Mouse (Mus musculus): ENCODE data around the gene Stn1. TPM values are rescaled to one million over a fixed set of nuclear protein-coding genes. Genes with fewer than 3 reads are reported as not detected.

Stn1 gene
- polyA plus RNA-seq, 1 experiment from 2014 or later: 55.5 TPM

DNA sequence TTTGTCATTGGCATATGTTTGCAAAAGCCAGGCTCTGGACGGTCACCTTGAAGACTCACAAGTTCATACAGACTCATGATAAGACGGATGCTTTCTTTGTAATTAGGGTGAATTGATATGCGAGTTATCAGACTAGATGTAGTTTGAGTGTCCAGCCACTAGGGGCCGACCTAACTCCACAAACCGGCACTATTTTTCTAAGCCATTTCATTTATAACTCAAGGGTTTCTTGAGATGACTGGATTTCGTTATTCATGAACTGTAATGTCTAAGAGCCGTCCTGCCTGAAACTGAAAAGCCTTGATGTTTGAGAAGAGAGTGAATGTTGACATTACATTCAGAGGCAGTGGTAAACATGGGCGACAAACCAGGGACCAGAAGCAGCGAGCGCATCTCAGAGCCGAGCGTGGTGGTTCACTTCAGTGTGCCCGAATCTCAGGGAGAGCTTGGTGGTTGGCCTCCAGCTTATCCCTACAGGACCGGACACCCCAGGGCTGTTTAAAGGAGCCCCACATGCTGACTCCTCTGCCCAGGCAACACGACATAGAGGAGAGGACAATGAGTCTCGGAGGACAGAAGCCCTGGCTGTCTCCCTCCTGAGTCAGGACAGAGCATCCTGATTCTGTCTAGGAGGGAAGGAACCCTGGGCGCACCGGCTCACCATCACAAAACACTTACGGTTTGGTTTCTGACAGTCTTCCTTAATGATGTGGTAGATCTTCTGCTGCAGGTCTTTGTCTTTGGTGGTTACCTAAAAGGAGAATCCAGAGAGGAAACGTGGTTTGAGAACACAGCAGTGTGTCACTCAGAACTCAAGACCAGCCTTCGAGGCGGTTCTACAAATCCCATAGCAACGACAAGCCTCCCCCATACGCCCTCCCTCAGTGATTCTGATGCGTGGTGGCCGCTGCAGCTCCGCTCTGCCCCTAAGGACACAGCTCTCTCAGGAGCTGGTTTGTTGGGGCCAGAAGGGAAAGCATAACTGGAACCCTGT, 29.9 kb downstream of the Stn1 start:
- ATAC-seq (ENCODE audit: low read depth): no peak

DNA sequence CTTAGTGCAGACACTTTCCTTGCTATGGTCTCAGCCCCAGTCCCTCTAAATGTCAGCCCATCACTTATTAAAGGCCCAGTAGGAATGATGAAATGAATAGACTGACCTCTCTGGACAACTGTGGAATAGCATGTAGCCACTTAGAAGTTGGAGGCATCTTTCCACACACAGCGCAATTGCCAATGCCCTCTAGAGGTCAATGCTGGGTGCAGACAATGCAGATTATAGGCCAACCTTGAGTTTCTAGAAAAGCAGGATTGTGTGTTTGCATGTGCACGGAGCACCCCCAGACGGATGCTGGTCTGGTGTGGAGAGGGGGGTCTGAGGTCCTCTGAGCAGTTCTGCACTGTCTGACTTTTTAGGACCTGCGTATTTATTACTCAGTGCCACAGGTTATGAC, 33.7 kb downstream of the Stn1 start:
- H3K36me3 ChIP-seq (ENCODE audit: control insufficient read depth, insufficient read depth, low read length): peaks cover 5% of the 10 kb centered on the region; the same call in 1 of the 2 replicates
- WGBS: 73% methylated on average over 4 of the region's 4 CpGs
- H3K4me2 ChIP-seq (ENCODE audit: low read depth, low read length): no peak overlapping the region
- no peak overlapping the region for H3K4me3 ChIP-seq (ENCODE audit: low read length)
- H3K9ac ChIP-seq (ENCODE audit: low read length): no peak overlapping the region
- H3K4me1 ChIP-seq (replicated peaks; ENCODE audit: control insufficient read depth, insufficient read depth, low read length): peaks cover 14% of the 10 kb centered on the region
- ATAC-seq (ENCODE audit: low read depth): no peak
- H3K9me3 ChIP-seq (ENCODE audit: control insufficient read depth, low read length): no peaks in the 10 kb centered on the region
- H3K27ac ChIP-seq (ENCODE audit: low read length): no peak overlapping the region
- no peaks in the 10 kb centered on the region for H3K27me3 ChIP-seq (ENCODE audit: control insufficient read depth, insufficient read depth, low read depth, low read length)

More for the DNA sequence above, 29.9 kb downstream of the Stn1 start:
- H3K4me2 ChIP-seq (ENCODE audit: low read depth, low read length): 0 out of 2 replicates have a peak overlapping the region, but pooled peaks have one; percentile 3
- peaks cover 33% of the 10 kb centered on the region for H3K4me1 ChIP-seq (replicated peaks; ENCODE audit: control insufficient read depth, insufficient read depth, low read length)
- H3K27ac ChIP-seq (ENCODE audit: low read length): peak overlapping the region; percentile 89
- WGBS: 43% methylated on average over 27 of the region's 27 CpGs
- H3K27me3 ChIP-seq (ENCODE audit: control insufficient read depth, insufficient read depth, low read depth, low read length): no peaks in the 10 kb centered on the region
- H3K36me3 ChIP-seq (ENCODE audit: control insufficient read depth, insufficient read depth, low read length): peaks cover 5% of the 10 kb centered on the region; the same call in 1 of the 2 replicates
- H3K9ac ChIP-seq (ENCODE audit: low read length): 0 out of 2 replicates have a peak overlapping the region, but pooled peaks have one; percentile 11
- no peak overlapping the region for H3K4me3 ChIP-seq (ENCODE audit: low read length)
- H3K9me3 ChIP-seq (ENCODE audit: control insufficient read depth, low read length): no peaks in the 10 kb centered on the region

DNA sequence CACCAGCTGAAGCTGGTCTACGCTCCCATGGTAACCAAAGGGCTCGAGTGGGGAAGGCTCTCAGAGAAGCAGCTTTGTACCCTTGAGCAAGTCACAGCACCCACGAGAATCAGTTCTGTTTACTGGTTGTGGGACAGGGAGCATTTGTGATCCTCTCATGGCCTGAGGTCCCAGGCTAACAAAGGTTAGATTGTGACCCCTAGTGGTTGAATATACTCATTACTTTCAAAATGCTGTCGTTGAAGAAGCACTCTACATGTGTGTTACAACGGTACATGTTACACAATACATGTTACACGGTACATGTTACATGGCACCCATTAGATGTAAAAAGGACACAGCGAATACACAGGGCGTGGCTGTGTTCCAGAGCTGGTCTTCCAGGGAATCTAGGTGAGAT, 34.7 kb downstream of the Stn1 start:
- Histone ChIP-seq H3K4me1 (replicated peaks; ENCODE audit: control insufficient read depth, insufficient read depth, low read length) (peaks cover 3% of the 10 kb centered on the region; the same call in 1 of the 2 replicates), H3K9ac (ENCODE audit: low read length) (no peak overlapping the region), H3K27me3 (ENCODE audit: control insufficient read depth, insufficient read depth, low read depth, low read length) (no peaks in the 10 kb centered on the region), H3K9me3 (ENCODE audit: control insufficient read depth, low read length) (no peaks in the 10 kb centered on the region), H3K4me2 (ENCODE audit: low read depth, low read length) (no peak overlapping the region), H3K36me3 (ENCODE audit: control insufficient read depth, insufficient read depth, low read length) (peaks cover 5% of the 10 kb centered on the region; the same call in 1 of the 2 replicates), H3K4me3 (ENCODE audit: low read length) (no peak overlapping the region), H3K27ac (ENCODE audit: low read length) (no peak overlapping the region)
- 71% methylated on average over 8 of the region's 8 CpGs for WGBS
- ATAC-seq (ENCODE audit: low read depth): no peak

DNA sequence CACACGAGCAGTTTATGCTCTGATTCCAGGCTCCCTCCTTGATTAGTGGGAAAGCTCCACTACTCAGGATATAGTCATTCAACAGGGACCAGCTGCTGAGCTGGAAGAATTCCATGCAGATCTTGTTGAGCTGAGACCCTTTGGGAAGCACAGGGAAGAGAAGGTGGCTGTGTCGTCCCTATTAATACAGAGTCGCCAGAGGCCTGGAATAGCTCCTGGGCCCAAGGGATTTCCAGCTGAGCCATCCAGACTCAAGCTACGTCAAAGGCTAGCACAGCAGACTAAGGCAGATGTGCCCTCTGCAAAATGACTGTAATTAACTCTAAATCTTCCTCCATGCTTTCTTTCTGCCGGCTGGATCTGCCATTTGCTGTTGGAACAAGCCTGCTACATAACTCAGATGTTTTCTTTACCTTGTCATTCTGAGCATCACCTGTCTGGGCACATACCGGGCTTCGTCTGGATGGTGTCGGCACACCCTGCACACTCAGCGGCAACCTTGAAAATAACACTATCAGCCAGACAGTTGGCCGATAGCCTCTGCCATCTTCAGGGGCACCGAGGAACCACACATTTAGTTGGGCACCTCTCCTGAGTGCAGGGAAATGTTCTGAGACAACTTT, 36.8 kb downstream of the Stn1 start:
- no peak overlapping the region for H3K4me2 ChIP-seq (ENCODE audit: low read depth, low read length)
- peaks cover 5% of the 10 kb centered on the region; the same call in 1 of the 2 replicates for H3K36me3 ChIP-seq (ENCODE audit: control insufficient read depth, insufficient read depth, low read length)
- no peak overlapping the region for H3K27ac ChIP-seq (ENCODE audit: low read length)
- no peaks in the 10 kb centered on the region for H3K9me3 ChIP-seq (ENCODE audit: control insufficient read depth, low read length)
- H3K4me1 ChIP-seq (replicated peaks; ENCODE audit: control insufficient read depth, insufficient read depth, low read length): no peaks in the 10 kb centered on the region
- no peak for ATAC-seq (ENCODE audit: low read depth)
- no peaks in the 10 kb centered on the region for H3K27me3 ChIP-seq (ENCODE audit: control insufficient read depth, insufficient read depth, low read depth, low read length)
- WGBS: 77% methylated on average over 11 of the region's 11 CpGs
- H3K4me3 ChIP-seq (ENCODE audit: low read length): no peak overlapping the region
- no peak overlapping the region for H3K9ac ChIP-seq (ENCODE audit: low read length)

DNA sequence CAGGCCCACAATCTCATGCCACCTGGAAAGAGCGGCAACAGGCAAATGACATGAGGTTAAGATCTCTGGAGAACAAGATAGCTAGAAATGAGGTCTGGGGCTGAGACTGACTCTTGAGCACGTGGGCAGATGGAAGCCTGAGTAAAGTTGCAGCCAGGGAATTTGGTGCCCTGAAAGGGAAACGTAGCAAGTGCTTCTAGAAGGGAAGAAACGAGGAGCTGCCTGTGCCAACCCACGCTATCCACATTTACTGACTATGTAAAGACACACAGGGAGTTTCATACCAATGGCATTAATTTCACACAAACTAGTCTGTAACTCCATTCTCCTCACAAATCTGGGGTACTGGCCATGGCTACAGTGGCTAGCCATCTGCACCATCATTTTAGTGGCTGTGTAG, 37.5 kb downstream of the Stn1 start:
- no peaks in the 10 kb centered on the region for H3K27me3 ChIP-seq (ENCODE audit: control insufficient read depth, insufficient read depth, low read depth, low read length)
- no peaks in the 10 kb centered on the region for H3K9me3 ChIP-seq (ENCODE audit: control insufficient read depth, low read length)
- no peak overlapping the region for H3K27ac ChIP-seq (ENCODE audit: low read length)
- no peak overlapping the region for H3K4me3 ChIP-seq (ENCODE audit: low read length)
- no peak for ATAC-seq (ENCODE audit: low read depth)
- no peaks in the 10 kb centered on the region for H3K4me1 ChIP-seq (replicated peaks; ENCODE audit: control insufficient read depth, insufficient read depth, low read length)
- 83% methylated on average over 5 of the region's 5 CpGs for whole genome bisulfite sequencing
- H3K9ac ChIP-seq (ENCODE audit: low read length): no peak overlapping the region
- no peak overlapping the region for H3K4me2 ChIP-seq (ENCODE audit: low read depth, low read length)
- peaks cover under 1% of the 10 kb centered on the region; the same call in 1 of the 2 replicates for H3K36me3 ChIP-seq (ENCODE audit: control insufficient read depth, insufficient read depth, low read length)

DNA sequence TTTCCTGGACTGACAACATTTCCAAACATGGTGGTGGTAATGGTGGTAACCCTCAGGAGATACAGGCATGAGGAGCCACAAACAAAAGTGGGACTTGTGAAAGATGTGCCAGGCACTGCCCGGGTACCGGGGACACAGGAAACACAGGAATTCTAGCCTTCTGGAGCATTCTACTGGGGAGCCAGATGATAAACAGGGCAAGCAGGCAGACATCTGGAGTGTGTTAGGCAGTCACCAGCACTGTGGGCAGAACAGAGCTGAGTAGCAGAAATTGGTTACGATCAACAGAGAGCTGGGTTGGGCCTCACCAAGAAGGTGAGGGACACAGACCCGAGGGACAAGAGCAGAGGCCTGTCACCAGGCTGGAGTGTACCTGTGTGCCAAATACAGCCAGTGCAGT, 38.4 kb downstream of the Stn1 start:
- WGBS: 50% methylated on average over 4 of the region's 4 CpGs
- Histone ChIP-seq H3K4me1 (replicated peaks; ENCODE audit: control insufficient read depth, insufficient read depth, low read length) (no peaks in the 10 kb centered on the region), H3K36me3 (ENCODE audit: control insufficient read depth, insufficient read depth, low read length) (no peaks in the 10 kb centered on the region), H3K27me3 (ENCODE audit: control insufficient read depth, insufficient read depth, low read depth, low read length) (no peaks in the 10 kb centered on the region), H3K4me2 (ENCODE audit: low read depth, low read length) (no peak overlapping the region), H3K9ac (ENCODE audit: low read length) (no peak overlapping the region), H3K9me3 (ENCODE audit: control insufficient read depth, low read length) (no peaks in the 10 kb centered on the region), H3K27ac (ENCODE audit: low read length) (no peak overlapping the region), H3K4me3 (ENCODE audit: low read length) (no peak overlapping the region)
- no peak for ATAC-seq (ENCODE audit: low read depth)

DNA sequence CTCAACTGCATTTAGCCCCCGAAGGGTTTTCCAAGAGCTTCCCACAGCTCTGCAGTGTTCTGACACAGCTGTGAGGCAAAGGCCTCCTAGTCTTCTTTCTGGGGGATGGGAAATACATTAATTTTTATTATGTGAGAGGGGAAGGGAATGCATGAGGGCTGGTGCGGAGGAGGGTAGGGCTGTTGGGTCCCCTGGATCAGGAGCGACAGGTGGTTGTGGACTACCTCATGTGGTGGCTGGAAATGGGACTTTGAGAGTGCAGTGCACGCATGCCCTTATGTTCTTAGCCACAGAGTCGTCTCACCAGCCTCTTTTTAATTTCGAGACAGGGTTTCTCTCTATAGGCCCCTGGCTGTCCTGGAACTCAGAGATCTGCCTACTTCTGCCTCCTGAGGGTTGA, 39.6 kb downstream of the Stn1 start:
- H3K9ac ChIP-seq (ENCODE audit: low read length): no peak overlapping the region
- no peak overlapping the region for H3K4me2 ChIP-seq (ENCODE audit: low read depth, low read length)
- H3K27ac ChIP-seq (ENCODE audit: low read length): no peak overlapping the region
- 70% methylated on average over 6 of the region's 6 CpGs for WGBS
- no peak for ATAC-seq (ENCODE audit: low read depth)
- no peaks in the 10 kb centered on the region for H3K4me1 ChIP-seq (replicated peaks; ENCODE audit: control insufficient read depth, insufficient read depth, low read length)
- H3K36me3 ChIP-seq (ENCODE audit: control insufficient read depth, insufficient read depth, low read length): no peaks in the 10 kb centered on the region
- no peaks in the 10 kb centered on the region for H3K27me3 ChIP-seq (ENCODE audit: control insufficient read depth, insufficient read depth, low read depth, low read length)
- H3K4me3 ChIP-seq (ENCODE audit: low read length): no peak overlapping the region
- H3K9me3 ChIP-seq (ENCODE audit: control insufficient read depth, low read length): no peaks in the 10 kb centered on the region

DNA sequence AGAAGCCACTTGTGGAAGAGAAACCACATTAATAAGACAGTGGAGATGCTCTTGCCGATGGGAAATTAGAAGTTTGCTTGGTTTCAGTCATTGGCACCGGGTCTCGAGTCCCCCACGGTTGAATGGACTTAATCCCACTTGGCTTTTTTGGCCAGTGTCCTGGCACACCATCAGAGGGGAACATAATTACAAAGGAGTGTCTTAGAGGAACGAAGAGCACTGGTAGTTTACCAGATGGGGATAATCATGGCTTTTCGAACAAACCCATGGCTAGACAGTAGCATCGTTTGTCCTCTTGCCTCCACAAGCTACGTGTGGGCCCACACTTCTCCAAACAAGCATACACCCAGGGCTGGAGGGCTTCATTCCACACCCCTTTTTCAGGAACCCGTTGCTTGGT, 40.0 kb downstream of the Stn1 start:
- Histone ChIP-seq H3K4me1 (replicated peaks; ENCODE audit: control insufficient read depth, insufficient read depth, low read length) (no peaks in the 10 kb centered on the region), H3K4me3 (ENCODE audit: low read length) (no peak overlapping the region), H3K9ac (ENCODE audit: low read length) (no peak overlapping the region), H3K36me3 (ENCODE audit: control insufficient read depth, insufficient read depth, low read length) (no peaks in the 10 kb centered on the region), H3K27ac (ENCODE audit: low read length) (no peak overlapping the region), H3K4me2 (ENCODE audit: low read depth, low read length) (no peak overlapping the region), H3K27me3 (ENCODE audit: control insufficient read depth, insufficient read depth, low read depth, low read length) (no peaks in the 10 kb centered on the region), H3K9me3 (ENCODE audit: control insufficient read depth, low read length) (no peaks in the 10 kb centered on the region)
- ATAC-seq (ENCODE audit: low read depth): no peak
- 58% methylated on average over 9 of the region's 9 CpGs for WGBS

Data from lung, embryonic 16.5 days (tissue).